Mouse (Mus musculus) C2C12 (cell line): ENCODE measurements at regions not wholly inside any gene's neighbourhood (a gene's known extent, or its start where the extent isn't known, plus 50 kb on each side); places are given as distances from the start of the nearest gene placed in this dataset.

Experiments used
- H3K27me3 ChIP-seq: one replicate; pipeline ENCODE4 v1.6.1; 2011; ENCODE audit not compliant: control insufficient read depth, insufficient read depth, insufficient read length
- H3K36me3 ChIP-seq: one replicate; pipeline ENCODE4 v1.6.1; 2011; ENCODE audit not compliant: control insufficient read depth, insufficient read depth
- H3K4me3 ChIP-seq: one replicate; pipeline ENCODE4 v1.5.1; 2011; ENCODE audit warnings: mild to moderate bottlenecking, control low read depth; ENCODE audit not compliant: poor library complexity, insufficient read depth, severe bottlenecking
- H3K79me2 ChIP-seq: one replicate; pipeline ENCODE4 v1.6.1; 2011; ENCODE audit not compliant: control insufficient read depth, insufficient read depth
- H3K79me3 ChIP-seq: one replicate; pipeline ENCODE4 v1.6.1; 2011; ENCODE audit warnings: low read depth, control low read depth
- H3ac ChIP-seq: one replicate; pipeline ENCODE3; 2011; ENCODE audit warnings: low read depth; ENCODE audit not compliant: control insufficient read depth, insufficient read length
- CEBPB ChIP-seq: IDR thresholded peaks from one replicate; pipeline ENCODE4 v1.6.1; 2011; ENCODE audit warnings: low read depth, mild to moderate bottlenecking, control low read depth, moderate library complexity
- CTCF ChIP-seq: IDR thresholded peaks from one replicate; pipeline ENCODE4 v1.5.1; 2011; ENCODE audit not compliant: control insufficient read depth, insufficient read depth, insufficient read length
- FOSL1 ChIP-seq: IDR thresholded peaks from one replicate; pipeline ENCODE4 v1.8.0; 2011; ENCODE audit warnings: mild to moderate bottlenecking, low read length; ENCODE audit not compliant: poor library complexity, insufficient read depth, severe bottlenecking
- MAX ChIP-seq: IDR thresholded peaks from one replicate; pipeline ENCODE4 v1.6.1; 2011; ENCODE audit warnings: mild to moderate bottlenecking, control low read depth
- MYOD1 ChIP-seq: IDR thresholded peaks from one replicate; pipeline ENCODE4 v1.6.1; 2011; ENCODE audit warnings: low read depth; ENCODE audit not compliant: control insufficient read depth, insufficient read length
- MYOG ChIP-seq: IDR thresholded peaks from one replicate; pipeline ENCODE4 v1.6.1; 2011; ENCODE audit not compliant: control insufficient read depth, insufficient read length; ENCODE audit errors: extremely low read depth
- USF1 ChIP-seq: IDR thresholded peaks from one replicate; pipeline ENCODE4 v1.6.1; 2011; ENCODE audit warnings: low read depth, mild to moderate bottlenecking, control low read depth, moderate library complexity

DNA sequence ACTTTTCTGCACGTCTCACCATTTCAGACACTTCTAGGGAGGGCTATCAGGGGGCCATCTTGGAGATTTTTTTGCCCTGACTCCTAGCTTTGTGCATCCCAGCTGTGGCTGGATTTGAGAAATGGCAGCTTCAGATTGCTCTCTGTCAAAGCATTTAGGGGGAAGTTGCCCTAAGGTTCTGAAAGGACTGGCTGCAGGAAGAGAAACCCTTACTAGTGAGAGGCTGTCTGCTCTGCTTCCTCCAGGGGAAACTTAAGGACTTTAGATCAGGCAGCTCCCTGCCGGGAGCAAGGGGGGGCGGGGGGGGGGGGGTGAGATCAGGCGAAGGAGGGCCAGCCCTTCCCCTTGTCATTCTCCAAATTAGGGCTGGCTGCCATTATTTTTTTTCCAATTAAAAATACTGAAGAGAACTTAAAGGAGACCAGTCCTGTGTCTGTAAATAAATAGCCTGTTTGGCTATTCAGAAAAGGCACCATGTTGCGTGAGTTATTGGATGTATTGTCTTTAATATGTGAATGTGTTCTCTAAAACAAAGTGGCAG is 141.7 kb upstream of the Tbl1xr1 start:
- Histone ChIP-seq H3K27me3 (no peaks in the 10 kb centered on the region), H3ac (no peak overlapping the region), H3K79me3 (no peaks in the 10 kb centered on the region), H3K4me3 (no peak overlapping the region), H3K36me3 (no peaks in the 10 kb centered on the region), H3K79me2 (no peaks in the 10 kb centered on the region)
- no peak for TF ChIP-seq MYOG
- no peak for TF ChIP-seq USF1
- no peak for TF ChIP-seq FOSL1
- TF ChIP-seq CTCF = no peak
- TF ChIP-seq CEBPB = no peak
- no peak for TF ChIP-seq MYOD1
- no peak for TF ChIP-seq MAX

DNA sequence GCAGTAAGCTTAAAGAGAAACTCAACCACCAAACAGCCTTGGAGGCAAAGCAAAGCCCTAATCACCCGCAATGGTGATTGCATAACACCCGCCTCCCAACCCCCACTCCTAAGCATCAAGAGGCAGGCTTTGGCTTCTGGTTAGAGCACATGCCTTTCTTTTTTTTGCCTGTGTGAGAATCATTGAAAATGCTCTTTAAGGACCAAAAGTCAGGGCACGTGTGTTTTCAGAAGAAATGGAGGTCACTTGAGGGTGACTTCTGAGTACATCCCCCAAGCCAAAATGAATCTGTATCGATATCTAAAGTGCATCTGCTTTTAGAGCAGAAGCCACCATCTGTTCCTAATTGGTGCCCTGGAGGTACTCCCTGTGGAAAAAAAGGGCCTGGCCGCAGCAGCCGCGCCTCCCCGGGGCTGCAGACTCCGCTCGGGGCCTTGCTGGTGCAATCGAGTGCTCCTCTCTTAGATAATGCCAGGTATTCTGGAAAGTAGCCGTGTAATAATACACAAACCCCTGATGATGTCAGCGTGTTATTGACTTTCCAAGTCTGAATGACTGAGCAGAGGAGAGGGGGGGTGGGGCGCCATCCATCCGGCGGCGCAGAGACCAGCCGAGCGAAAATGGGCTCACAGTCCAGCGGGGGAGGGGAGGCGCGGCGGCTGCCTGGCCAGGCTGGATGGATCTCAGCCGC is 140.7 kb upstream of the Tbl1xr1 start:
- Histone ChIP-seq H3K79me3 (no peaks in the 10 kb centered on the region), H3K79me2 (no peaks in the 10 kb centered on the region), H3K27me3 (no peaks in the 10 kb centered on the region), H3K4me3 (peak overlapping the region; percentile 3), H3K36me3 (no peaks in the 10 kb centered on the region), H3ac (peak overlapping the region; percentile 18)
- TF ChIP-seq CEBPB (peak; percentile 93), MAX (no peak), USF1 (peak; percentile 3)

DNA sequence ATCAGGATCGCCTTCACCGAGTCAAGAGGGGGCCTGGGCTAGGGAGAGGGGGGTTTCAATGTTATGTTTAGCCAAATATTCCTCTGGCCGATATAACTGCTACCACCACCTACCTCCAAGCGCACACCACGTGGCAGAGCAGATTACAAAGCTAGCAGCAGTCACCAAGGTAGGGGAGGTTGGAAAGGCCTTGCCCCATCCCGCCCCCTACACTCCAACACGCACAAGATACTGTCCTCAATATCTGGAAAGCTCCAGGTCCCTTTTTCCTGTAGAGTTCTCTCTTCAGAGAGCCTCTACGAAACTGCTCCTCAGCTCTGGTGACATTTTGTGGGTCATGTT is 140.2 kb upstream of the Tbl1xr1 start:
- H3K79me2 ChIP-seq = no peaks in the 10 kb centered on the region
- TF ChIP-seq MAX = no peak
- no peak for TF ChIP-seq CEBPB
- TF ChIP-seq FOSL1 = no peak
- no peak for TF ChIP-seq MYOD1
- H3K36me3 ChIP-seq = no peaks in the 10 kb centered on the region
- no peak overlapping the region for H3K4me3 ChIP-seq
- no peaks in the 10 kb centered on the region for H3K79me3 ChIP-seq
- H3K27me3 ChIP-seq = no peaks in the 10 kb centered on the region
- no peak overlapping the region for H3ac ChIP-seq

DNA sequence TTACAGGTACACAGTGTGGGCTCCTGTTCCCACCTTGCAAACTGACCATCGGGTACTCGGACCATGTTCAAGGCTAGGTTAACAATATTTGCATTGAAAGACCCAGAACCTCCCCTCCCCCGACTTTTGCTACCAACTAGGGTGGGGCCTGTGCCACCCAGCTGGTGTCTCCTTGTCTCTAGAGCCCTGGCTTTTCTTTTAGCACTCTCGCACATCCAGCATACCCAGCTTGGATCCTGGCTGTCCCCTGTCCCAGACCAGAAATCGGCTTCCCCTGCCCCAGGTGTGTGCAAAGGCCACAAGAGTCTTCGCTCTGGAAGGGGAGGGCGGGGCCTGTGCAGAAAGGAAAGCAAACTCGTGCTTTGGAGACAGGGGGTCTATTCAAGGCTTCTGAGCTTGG is 139.8 kb upstream of the Tbl1xr1 start:
- H3K79me2 ChIP-seq = no peaks in the 10 kb centered on the region
- no peak overlapping the region for H3K4me3 ChIP-seq
- TF ChIP-seq MAX = no peak
- TF ChIP-seq USF1 = no peak
- no peak for TF ChIP-seq MYOD1
- TF ChIP-seq MYOG = no peak
- no peak for TF ChIP-seq CTCF
- TF ChIP-seq FOSL1 = no peak
- TF ChIP-seq CEBPB = no peak
- no peaks in the 10 kb centered on the region for H3K79me3 ChIP-seq
- H3K27me3 ChIP-seq = no peaks in the 10 kb centered on the region
- no peaks in the 10 kb centered on the region for H3K36me3 ChIP-seq
- H3ac ChIP-seq = no peak overlapping the region

GRCm38 (mm10) chr3:21937281-21938035 is 139.0 kb upstream of the Tbl1xr1 start:
- no peak for TF ChIP-seq MYOD1
- no peak for TF ChIP-seq USF1
- TF ChIP-seq MYOG = no peak
- no peak for TF ChIP-seq FOSL1
- no peak for TF ChIP-seq CTCF
- no peak for TF ChIP-seq CEBPB
- TF ChIP-seq MAX = no peak
- Histone ChIP-seq H3K4me3 (no peak overlapping the region), H3K79me3 (no peaks in the 10 kb centered on the region), H3K27me3 (no peaks in the 10 kb centered on the region), H3K79me2 (no peaks in the 10 kb centered on the region), H3ac (no peak overlapping the region), H3K36me3 (no peaks in the 10 kb centered on the region)

- Histone ChIP-seq H3K36me3 (no peaks in the 10 kb centered on the region), H3K79me3 (no peaks in the 10 kb centered on the region), H3K79me2 (no peaks in the 10 kb centered on the region), H3K27me3 (no peaks in the 10 kb centered on the region), H3K4me3 (no peak overlapping the region), H3ac (no peak overlapping the region)
- TF ChIP-seq MYOD1 (no peak), FOSL1 (peak; percentile 62)
Measured at GRCm38 (mm10) chr3:21938071-21938848, 138.2 kb upstream of the Tbl1xr1 start.
